Mouse (Mus musculus) forebrain, embryonic 13.5 days (tissue): ENCODE data around the gene Hopx. TPM values are rescaled to one million over a fixed set of nuclear protein-coding genes. Genes with fewer than 3 reads are reported as not detected.
A peak's percentile ranks its signal among the peaks of the same experiment; 100 is the strongest.
"Not testable (repeated sequence)": the region's sequence is repeated elsewhere in the genome, so short reads cannot be mapped to it uniquely, and the experiment has no call there.

Source experiments
- ATAC-seq: fragments of 200-750 bp; cut with Nextera tagmentation; 2 replicates; pipeline ENCODE4 v1.8.0; 2017
- H3K27ac ChIP-seq: fragments of 300-500 bp; sonication (generic); 2 replicates; pipeline ENCODE4 v1.5.1; 2015; ENCODE audit warnings: inconsistent platforms, mild to moderate bottlenecking, moderate library complexity
- H3K27me3 ChIP-seq: fragments of 300-500 bp; sonication (generic); 2 replicates; pipeline ENCODE4 v1.6.1; 2015; ENCODE audit warnings: mild to moderate bottlenecking, inconsistent platforms
- H3K36me3 ChIP-seq: fragments of 300-500 bp; sonication (generic); 2 replicates; pipeline ENCODE4 v1.6.1; 2015; ENCODE audit warnings: mild to moderate bottlenecking, inconsistent platforms; ENCODE audit not compliant: poor library complexity, severe bottlenecking
- H3K4me1 ChIP-seq: fragments of 300-500 bp; sonication (generic); 2 replicates; pipeline ENCODE4 v1.6.1; 2015; ENCODE audit warnings: inconsistent platforms
- H3K4me2 ChIP-seq: fragments of 300-500 bp; sonication (generic); 2 replicates; pipeline ENCODE4 v1.6.1; 2015; ENCODE audit warnings: inconsistent platforms, mild to moderate bottlenecking, moderate library complexity
- H3K4me3 ChIP-seq: fragments of 300-500 bp; sonication (generic); 2 replicates; pipeline ENCODE4 v1.5.1; 2015; ENCODE audit warnings: mild to moderate bottlenecking, inconsistent platforms
- H3K9ac ChIP-seq: fragments of 300-500 bp; sonication (generic); 2 replicates; pipeline ENCODE4 v1.6.1; 2015; ENCODE audit warnings: mild to moderate bottlenecking, inconsistent platforms
- H3K9me3 ChIP-seq: fragments of 300-500 bp; sonication (generic); replicated peaks from 2 replicates; pipeline ENCODE4 v1.6.1; 2016; ENCODE audit warnings: inconsistent platforms
- WGBS: fragments of 180-500 bp; shearing (Covaris S2); methylation state at CpG from one replicate; pipeline ENCODE4 v1.1.7; 2015; 5-methylcytosine and 5-hydroxymethylcytosine counted together
- polyA plus RNA-seq: library from polyadenylated mRNA; unstranded; fragments of >200 nt; fragmentation: Nextera tagmentation; extraction: Ambion mirVana; gene quantifications from 2 replicates; pipeline ENCODE4 v1.2.1, GENCODE M21; 2015

Hopx gene
- polyA plus RNA-seq, 1 experiment from 2014 or later, result 1.5 TPM

DNA sequence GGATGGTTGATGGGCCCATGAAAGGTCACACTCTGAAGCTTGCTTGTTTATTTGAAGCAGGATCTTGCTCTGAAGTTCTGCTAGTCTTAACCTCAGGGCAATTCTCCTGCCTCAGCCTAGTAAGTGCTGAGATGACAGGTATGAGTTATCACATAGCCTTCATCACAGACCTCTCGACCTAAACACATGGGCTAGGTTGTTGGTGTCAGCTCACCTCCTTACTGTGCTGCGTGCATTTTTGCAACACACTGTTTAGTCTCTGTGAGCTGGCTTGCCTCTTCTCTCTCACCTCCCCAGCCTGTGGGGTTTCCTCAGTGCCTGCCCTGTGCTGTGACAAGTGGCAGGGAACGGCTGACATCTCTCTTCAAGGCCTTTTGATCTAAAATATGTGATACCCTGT, 1.1 kb downstream of the Hopx start:
- H3K27ac ChIP-seq, result no peak overlapping the region
- H3K36me3 ChIP-seq, result no peaks in the 10 kb centered on the region
- no peaks in the 10 kb centered on the region for H3K9me3 ChIP-seq
- 86% methylated on average over 3 of the region's 3 CpGs for WGBS
- peaks cover 20% of the 10 kb centered on the region for H3K4me1 ChIP-seq
- H3K9ac ChIP-seq, result no peak overlapping the region
- H3K4me3 ChIP-seq, result no peak overlapping the region
- no peak for ATAC-seq
- H3K4me2 ChIP-seq, result no peak overlapping the region
- H3K27me3 ChIP-seq, result peaks cover 69% of the 10 kb centered on the region

DNA sequence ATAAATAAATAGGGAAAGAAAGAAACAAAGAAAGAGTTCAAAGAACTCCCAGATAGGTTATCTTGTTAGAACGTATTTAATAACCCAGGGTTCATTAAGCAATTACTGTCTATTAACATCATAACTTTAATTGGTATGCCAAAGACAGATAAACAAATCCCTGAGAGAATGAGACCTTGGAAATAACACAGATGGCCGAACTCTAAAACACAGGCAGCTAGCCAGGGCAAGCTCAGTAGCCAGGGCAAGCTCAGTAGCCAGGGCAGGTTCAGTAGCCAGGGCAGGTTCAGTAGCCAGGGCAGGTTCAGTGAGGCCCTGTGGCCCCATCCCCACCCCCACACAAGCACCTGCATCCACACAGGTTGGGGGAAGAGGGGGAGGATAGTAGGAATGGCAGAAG, 2.9 kb downstream of the Hopx start:
- Histone ChIP-seq H3K9me3 (no peaks in the 10 kb centered on the region), H3K4me1 (peaks cover 20% of the 10 kb centered on the region), H3K27ac (no peak overlapping the region), H3K4me2 (no peak overlapping the region), H3K4me3 (no peak overlapping the region), H3K9ac (no peak overlapping the region), H3K36me3 (no peaks in the 10 kb centered on the region), H3K27me3 (peaks cover 60% of the 10 kb centered on the region)
- ATAC-seq, result no peak
- WGBS, result 49% methylated on average over 2 of the region's 2 CpGs

DNA sequence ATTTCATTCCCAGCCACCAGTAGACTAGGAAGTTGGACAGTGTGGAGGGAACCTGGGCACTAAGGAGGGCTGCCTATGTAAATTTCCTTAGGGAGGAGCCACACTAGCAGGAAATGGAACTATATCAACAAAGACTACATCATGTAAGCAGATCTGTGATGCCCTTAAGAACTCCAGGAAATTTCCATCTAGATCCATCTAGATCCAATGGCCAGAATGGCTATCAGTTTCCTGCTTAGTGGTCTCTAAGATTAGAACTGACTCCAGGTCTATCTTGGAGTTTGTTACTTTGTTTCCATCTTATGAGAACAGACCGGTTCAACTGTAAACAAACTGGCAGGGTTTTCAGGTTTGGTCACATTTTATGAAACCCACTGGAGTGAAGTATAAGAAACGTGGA, 5.1 kb downstream of the Hopx start:
- peaks cover 52% of the 10 kb centered on the region for H3K27me3 ChIP-seq
- 95% methylated on average over 2 of the region's 2 CpGs for WGBS
- H3K27ac ChIP-seq, result no peak overlapping the region
- H3K4me3 ChIP-seq, result no peak overlapping the region
- H3K4me1 ChIP-seq, result peaks cover 9% of the 10 kb centered on the region
- no peaks in the 10 kb centered on the region for H3K36me3 ChIP-seq
- no peak overlapping the region for H3K4me2 ChIP-seq
- H3K9ac ChIP-seq, result no peak overlapping the region
- H3K9me3 ChIP-seq, result no peaks in the 10 kb centered on the region
- no peak for ATAC-seq

DNA sequence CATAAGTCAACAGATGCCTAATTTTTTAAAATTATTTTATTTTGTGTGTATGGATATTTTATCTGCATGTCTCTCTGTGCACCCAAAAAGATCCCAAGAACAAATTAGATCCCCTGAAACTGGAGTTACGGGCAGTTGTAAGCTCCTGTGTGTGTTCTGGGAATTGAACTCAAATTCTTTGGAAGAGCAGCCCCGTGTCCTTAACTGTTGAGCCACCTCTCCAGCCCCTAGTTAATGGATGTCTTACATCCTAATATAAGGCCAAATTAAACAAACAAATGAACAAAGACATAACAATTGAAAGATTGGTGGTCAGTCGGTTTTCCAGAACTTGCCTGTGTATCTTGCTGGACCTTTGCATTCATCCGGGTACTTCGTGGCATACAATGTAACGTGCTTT, 6.1 kb downstream of the Hopx start:
- Histone ChIP-seq H3K4me2 (no peak overlapping the region), H3K36me3 (no peaks in the 10 kb centered on the region), H3K9me3 (no peaks in the 10 kb centered on the region), H3K27me3 (peaks cover 44% of the 10 kb centered on the region), H3K4me3 (no peak overlapping the region), H3K9ac (no peak overlapping the region), H3K27ac (no peak overlapping the region), H3K4me1 (peaks cover 5% of the 10 kb centered on the region)
- no peak for ATAC-seq
- WGBS, result 94% methylated on average over 6 of the region's 6 CpGs

DNA sequence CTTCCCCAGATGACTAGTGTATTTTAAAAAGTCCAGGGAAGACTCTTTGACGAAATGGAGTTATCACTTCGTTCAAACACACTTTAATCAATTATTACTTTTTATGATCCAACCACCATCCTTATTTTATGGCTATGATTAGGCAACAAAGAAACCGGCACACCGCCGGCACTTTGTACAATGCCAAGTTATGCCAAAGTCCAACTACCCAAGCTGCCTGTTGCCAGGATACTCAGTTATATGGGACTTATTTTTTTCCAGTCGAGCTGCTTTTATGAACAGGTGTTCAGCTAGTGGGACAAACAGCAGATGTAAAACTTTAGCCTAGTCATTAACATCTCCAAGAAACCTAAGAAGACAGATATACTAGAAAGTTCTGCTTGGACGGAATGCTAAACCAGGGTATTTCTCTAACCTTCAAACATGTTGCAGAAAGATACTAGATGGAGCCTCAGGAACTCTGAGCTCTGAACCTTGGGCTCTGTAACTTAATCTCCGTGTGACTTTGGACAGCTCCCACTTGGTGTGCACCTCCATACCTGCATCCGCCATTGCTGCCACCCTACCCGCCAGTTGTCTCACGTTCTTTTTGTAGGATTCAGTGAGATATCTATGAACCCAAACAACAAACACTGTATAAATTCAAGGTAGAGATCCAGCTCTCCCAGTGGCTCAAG, 7.6 kb downstream of the Hopx start:
- no peak for ATAC-seq
- H3K9me3 ChIP-seq, result no peaks in the 10 kb centered on the region
- H3K27ac ChIP-seq, result no peak overlapping the region

DNA sequence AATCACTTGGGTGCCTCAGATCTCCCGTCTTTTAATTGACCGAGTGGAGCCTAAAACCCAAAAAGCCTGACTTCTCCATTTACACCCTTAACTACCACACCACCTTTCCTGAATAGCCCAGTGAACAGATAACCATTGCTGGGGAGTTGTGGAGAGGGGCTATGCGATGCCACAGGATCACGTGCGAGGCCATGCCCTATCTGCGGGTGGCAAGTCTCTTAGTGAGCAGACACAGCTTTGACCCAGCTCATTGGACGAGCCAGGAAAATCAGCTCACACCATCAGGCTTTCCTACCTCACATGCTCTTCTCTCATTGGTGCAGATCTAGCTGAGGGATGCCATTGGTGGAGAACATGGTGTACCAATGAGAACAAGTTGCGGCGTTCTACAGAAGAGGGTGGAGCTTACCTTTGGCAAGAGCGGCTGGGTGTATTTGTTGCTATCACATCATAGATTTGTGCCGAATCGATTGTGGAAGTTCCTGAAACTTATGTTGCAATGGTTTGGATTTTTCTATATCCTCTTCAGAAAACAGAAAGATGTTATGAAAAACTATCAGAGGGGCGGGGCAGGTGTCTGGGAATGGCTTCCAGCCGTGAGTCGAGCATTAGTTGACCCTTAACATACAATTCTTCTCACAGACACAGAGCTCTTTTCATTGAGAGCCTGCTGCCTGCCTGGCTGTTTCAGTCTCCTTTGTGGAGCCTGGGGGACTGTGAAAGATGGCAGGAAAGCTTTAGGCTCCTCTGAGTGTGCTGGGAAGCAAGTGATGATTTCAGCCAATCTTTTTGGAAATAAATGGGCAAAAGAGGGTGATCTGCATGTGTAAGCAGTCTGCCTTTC, 12.2 kb downstream of the Hopx start:
- Histone ChIP-seq H3K9ac (no peak overlapping the region), H3K4me1 (peaks cover 17% of the 10 kb centered on the region), H3K27me3 (peaks cover 60% of the 10 kb centered on the region), H3K36me3 (no peaks in the 10 kb centered on the region), H3K4me3 (no peak overlapping the region), H3K4me2 (peak overlapping the region; percentile 16; the same call in 1 of the 2 replicates), H3K9me3 (no peaks in the 10 kb centered on the region), H3K27ac (no peak overlapping the region)
- ATAC-seq, result peak; percentile 77
- 62% methylated on average over 15 of the region's 15 CpGs for WGBS

More for the DNA sequence above, 7.6 kb downstream of the Hopx start:
- H3K4me3 ChIP-seq, result no peak overlapping the region
- WGBS, result 92% methylated on average over 11 of the region's 11 CpGs
- H3K4me1 ChIP-seq, result peaks cover 19% of the 10 kb centered on the region
- no peak overlapping the region for H3K9ac ChIP-seq
- H3K36me3 ChIP-seq, result no peaks in the 10 kb centered on the region
- H3K27me3 ChIP-seq, result peaks cover 45% of the 10 kb centered on the region
- H3K4me2 ChIP-seq, result no peak overlapping the region

DNA sequence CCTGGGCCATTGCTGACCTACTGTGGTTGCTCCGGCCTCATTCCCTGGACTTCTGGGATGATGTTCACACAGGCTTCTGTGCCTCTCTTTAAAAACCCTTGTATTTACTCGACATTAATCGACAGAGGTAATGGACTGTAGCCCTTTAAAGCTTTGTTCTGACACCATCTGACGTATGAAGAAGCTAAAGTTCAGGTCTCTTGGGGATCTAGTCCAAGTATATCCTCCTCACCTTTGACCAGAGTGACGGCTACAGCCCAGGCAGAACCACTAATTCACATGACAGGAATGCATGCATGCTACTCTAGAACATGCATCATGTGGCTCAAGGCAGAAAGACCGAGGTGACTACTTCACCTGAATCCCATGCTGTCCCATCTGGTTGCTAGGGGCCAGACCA, 14.2 kb downstream of the Hopx start:
- Histone ChIP-seq H3K9ac (no peak overlapping the region), H3K4me3 (no peak overlapping the region), H3K9me3 (no peaks in the 10 kb centered on the region), H3K36me3 (no peaks in the 10 kb centered on the region), H3K27ac (no peak overlapping the region), H3K4me2 (no peak overlapping the region), H3K4me1 (peaks cover 17% of the 10 kb centered on the region), H3K27me3 (peaks cover 73% of the 10 kb centered on the region)
- 91% methylated on average over 6 of the region's 6 CpGs for WGBS
- no peak for ATAC-seq

DNA sequence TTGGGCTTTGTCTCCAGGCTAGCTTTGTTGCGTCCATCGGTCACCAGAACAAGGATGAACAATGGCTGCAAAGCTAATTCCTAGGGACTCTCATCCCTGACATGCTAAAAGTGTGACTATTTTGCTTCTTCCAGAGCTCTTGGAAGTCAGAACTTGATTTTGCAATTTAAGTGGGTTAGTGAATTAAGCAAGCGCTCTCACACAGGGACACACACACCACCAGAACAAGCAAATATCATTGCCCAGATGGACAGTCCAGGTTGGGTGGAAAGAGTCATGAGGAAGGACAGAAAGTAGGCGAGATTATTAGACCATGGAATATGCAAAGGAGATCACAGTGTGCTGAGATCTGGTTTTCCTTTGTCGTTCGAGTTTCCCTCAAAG, 14.9 kb downstream of the Hopx start:
- 80% methylated on average over 6 of the region's 6 CpGs for WGBS
- peaks cover 73% of the 10 kb centered on the region for H3K27me3 ChIP-seq
- H3K4me3 ChIP-seq, result no peak overlapping the region

DNA sequence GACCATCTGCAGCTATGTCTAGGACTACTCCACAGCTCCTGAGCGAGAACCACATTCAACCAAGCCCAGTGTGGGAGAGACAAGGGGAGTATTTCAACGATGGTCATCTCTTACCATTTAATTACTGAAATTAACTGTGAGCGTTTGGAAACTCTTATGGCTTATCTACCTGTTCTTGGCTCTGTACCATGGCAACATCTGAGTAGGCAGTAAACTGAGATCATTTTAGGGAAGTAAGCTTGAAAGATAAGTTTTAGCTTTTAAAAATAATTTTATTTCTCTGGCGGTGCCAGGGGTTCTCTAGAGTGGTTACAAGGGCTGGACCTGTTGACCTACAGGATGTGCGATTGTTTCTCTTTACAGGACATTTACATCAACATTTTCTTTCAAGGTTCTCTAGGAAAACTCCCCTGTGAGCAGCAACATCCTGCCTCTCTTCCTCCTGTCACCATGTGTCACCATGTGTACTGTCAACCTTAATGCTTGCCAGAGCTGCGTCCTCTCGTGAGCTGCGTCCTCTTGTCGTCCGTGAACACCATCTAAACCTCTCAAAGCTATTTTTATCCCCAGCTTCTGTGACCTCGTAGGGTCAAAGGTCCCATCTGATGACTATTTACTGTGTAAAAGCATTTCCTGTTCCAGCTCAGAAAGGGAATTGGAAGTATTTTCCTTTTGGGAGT, 15.5 kb downstream of the Hopx start:
- H3K4me1 ChIP-seq, result peaks cover 26% of the 10 kb centered on the region
- H3K9ac ChIP-seq, result no peak overlapping the region
- ATAC-seq, result no peak
- WGBS, result 87% methylated on average over 11 of the region's 11 CpGs
- H3K27ac ChIP-seq, result no peak overlapping the region
- H3K4me2 ChIP-seq, result no peak overlapping the region
- no peaks in the 10 kb centered on the region for H3K9me3 ChIP-seq
- H3K27me3 ChIP-seq, result peaks cover 71% of the 10 kb centered on the region
- H3K4me3 ChIP-seq, result no peak overlapping the region
- H3K36me3 ChIP-seq, result no peaks in the 10 kb centered on the region

More for the DNA sequence above, 14.9 kb downstream of the Hopx start:
- Histone ChIP-seq H3K4me2 (no peak overlapping the region), H3K9ac (no peak overlapping the region), H3K27ac (no peak overlapping the region), H3K36me3 (no peaks in the 10 kb centered on the region), H3K4me1 (peaks cover 23% of the 10 kb centered on the region), H3K9me3 (no peaks in the 10 kb centered on the region)
- no peak for ATAC-seq

DNA sequence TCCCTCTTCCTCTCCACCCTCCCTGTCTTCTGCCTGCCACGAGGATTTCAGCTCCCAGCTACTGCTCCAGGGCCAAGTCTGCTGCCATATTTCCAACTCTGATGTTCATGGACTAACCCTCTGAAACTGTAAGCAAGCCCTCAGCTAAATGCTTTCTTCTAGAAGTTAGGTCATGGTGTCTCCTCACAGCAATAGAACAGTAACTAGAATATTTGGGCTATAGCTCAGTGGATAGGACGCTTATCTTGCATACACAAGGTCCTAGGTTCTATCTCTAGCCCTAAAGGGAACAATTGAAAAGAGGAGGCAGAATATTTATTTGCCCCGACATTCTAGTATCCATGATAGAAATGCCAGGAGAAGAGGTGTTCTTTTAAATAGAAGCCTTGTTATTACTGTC, 16.0 kb downstream of the Hopx start:
- peaks cover 74% of the 10 kb centered on the region for H3K27me3 ChIP-seq
- WGBS, result 95% methylated on average over 3 of the region's 3 CpGs
- H3K4me2 ChIP-seq, result no peak overlapping the region
- no peak for ATAC-seq
- no peaks in the 10 kb centered on the region for H3K9me3 ChIP-seq
- no peak overlapping the region for H3K4me3 ChIP-seq
- peaks cover 29% of the 10 kb centered on the region for H3K4me1 ChIP-seq
- no peak overlapping the region for H3K27ac ChIP-seq
- H3K36me3 ChIP-seq, result no peaks in the 10 kb centered on the region
- no peak overlapping the region for H3K9ac ChIP-seq

DNA sequence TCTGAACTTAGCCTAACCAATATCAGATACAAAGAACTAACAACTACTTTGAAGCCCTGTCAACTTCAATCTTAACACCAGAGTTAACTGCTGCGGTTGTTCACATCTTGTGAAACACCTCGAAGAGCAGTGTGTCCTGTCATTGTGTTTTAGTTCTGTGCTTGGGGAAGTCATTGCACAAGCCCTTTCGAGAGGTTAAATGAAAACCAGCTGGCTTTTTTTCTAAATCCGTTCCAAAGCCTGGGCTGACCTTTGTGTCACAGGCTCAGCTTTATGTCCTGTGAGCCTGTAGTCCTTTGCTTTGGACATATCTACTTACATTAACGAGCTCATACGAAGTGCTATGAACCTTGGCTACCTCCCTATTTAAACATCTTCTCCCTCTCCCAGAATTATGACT, 17.2 kb downstream of the Hopx start:
- H3K4me2 ChIP-seq, result no peak overlapping the region
- no peak overlapping the region for H3K9ac ChIP-seq
- peaks cover 18% of the 10 kb centered on the region for H3K4me1 ChIP-seq
- peaks cover 78% of the 10 kb centered on the region for H3K27me3 ChIP-seq
- no peak overlapping the region for H3K4me3 ChIP-seq
- no peak overlapping the region for H3K27ac ChIP-seq
- no peaks in the 10 kb centered on the region for H3K9me3 ChIP-seq
- no peak for ATAC-seq
- WGBS, result 29% methylated on average over 6 of the region's 6 CpGs
- H3K36me3 ChIP-seq, result no peaks in the 10 kb centered on the region

DNA sequence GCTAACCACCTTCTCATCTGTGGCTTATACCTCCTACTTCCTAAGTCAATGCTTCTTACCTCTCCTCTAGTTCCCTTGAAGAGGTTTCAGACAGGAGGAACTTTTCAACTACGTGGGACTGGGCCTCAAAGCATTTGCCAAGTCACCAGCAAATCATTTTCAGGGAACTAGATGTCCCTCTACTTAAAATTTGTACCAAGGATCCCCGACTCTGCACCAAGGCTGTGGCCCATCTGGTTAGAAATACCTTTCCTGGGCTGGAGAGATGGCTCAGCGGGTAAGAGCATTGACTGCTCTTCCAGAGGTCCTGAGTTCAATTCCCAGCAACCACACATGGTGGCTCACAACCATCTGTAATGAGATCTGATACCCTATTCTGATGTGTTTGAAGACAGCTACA, 18.7 kb downstream of the Hopx start:
- 91% methylated on average over 3 of the region's 3 CpGs for WGBS
- H3K36me3 ChIP-seq, H3K27ac ChIP-seq, H3K4me2 ChIP-seq, H3K9ac ChIP-seq, ATAC-seq, H3K4me3 ChIP-seq, H3K9me3 ChIP-seq: not testable (repeated sequence)
- peaks cover 83% of the 10 kb centered on the region for H3K27me3 ChIP-seq
- peaks cover 13% of the 10 kb centered on the region for H3K4me1 ChIP-seq
